Mouse (Mus musculus): ENCODE results near the gene Nsun3.

The Nsun3 gene

DNA sequence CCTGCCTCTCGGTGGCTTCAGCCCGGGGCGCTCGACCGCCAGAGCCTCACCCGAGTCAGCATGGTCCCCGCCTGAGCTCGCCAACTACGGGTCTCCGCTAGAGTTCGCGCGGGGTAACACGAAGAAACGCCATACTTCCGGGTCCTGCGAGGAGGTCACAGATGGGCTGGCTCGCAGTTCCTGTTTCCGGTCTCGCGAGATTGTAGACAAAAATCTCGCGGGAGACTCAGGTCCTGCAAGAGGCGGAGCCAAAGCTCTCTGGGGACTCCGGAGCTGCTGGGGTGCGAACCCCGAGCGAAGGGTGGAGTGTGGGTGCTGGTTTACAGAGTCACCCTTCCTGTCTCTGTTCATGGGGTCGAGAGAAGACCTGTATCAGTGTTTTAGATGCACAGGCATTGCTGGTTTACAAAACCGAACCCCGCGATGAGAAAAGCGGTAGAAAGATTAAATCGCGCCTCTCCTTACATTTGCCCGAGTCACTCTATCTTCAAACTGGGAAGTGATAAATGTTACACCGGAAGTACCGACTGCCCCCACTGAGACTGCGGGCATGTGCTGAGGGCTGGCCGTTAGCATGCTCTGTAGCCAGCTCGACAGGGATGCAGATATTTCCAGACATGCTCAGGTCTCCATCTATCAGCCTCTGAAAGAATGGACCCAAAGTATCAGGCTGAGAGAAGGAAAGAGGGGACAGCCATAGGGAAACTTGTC is at the start of gene Nsun3:
Gene Nsun3 (minus strand): TSS at position 198 of the 711 bp plus-strand sequence.
- DNase-seq (ENCODE audit: low spot score in 2 of 2) = peak; percentile 91 to 92

DNA sequence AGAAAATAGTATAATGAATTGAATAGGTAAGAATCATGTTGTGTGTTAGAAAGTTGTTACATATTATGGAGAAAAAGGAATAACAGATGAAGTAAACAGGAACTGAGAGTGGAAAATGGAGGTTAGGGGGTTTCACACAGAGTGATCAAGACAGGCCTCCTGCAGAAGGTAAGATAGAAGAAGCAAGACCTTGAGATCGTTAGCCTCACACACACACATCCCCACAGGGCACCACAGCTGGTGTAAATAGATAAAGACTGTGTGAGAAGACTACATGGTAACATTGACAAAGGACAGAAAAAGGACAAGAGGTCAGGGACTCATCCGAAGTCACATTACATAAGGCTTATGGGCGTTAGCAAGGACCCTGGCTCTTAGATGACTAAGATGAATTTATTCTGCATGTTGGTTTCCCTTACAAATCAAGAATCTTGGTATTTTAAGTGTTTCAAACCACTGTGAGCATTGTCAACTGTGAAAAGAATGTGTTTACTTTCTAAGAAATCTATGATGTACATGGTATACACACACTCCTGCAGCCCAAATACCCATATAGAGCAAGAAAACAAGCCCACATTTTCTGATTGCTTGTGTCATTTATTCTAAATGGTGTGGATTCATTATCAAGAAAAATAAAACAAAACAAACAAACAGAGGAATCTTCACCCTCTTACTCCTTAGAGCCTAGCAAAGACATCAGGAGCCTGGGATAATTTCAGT is 47.6 kb upstream of the Nsun3 start:
- no peak for DNase-seq (ENCODE audit: low spot score in 2 of 2)

- peak in 1 of 2 experiments; percentile 42 for DNase-seq (ENCODE audit: low spot score in 2 of 2)
These were observed 45.9 kb upstream of the Nsun3 start for GRCm38 (mm10) chr16:62832481-62832880.

- no peak for DNase-seq (ENCODE audit: low spot score in 2 of 2)
These were observed 45.4 kb upstream of the Nsun3 start for GRCm38 (mm10) chr16:62832027-62832426.

- DNase-seq (ENCODE audit: low spot score in 2 of 2) = peak in 1 of 2 experiments; percentile 57
These were observed 39.8 kb upstream of the Nsun3 start for GRCm38 (mm10) chr16:62826156-62827001.

GRCm38 (mm10) chr16:62822472-62822871 is 35.9 kb upstream of the Nsun3 start:
- no peak for DNase-seq (ENCODE audit: low spot score in 2 of 2)

DNA sequence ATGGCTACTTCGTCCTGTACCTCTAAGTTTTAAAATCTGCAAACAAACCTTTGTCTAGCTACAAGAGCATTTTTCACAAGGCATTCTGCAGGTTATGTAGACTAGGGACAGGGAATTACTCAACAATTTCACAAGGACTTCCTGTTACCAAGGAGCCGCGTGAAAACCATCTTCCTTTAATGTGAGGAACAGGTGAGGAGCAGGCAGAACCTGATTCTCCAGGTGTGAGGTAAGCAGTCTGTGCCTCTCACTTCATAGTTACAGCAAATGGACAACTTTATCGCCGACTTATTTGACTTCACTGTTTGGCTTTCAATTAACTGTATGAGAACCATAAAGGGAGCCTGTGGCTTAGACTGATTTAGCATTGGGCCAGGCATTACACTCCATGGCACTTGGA is 27.9 kb upstream of the Nsun3 start, which contains the start of gene Stx19:
Gene Stx19 (plus strand): TSS at position 186 of the 400 bp plus-strand sequence.
- DNase-seq (ENCODE audit: low spot score in 2 of 2) = no peak

DNA sequence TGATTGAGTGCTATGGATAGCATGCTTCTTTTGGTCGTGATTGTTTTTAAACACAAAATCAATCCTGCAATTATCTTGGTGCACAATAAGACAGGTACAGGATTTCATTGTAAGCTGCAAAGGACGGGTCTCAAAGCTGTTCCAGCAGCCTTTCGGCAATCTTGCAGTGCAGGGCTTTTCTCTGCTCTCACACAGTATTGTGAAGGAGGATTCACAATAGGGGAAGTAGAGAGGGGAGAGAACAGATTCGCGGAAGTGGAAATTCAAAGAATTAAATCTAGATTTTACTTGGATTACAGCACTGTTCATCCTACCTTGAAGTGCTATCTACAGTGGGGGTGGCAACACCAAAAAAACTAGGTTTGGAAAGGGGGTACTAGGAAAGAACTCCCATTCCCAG is 27.2 kb upstream of the Nsun3 start:
- DNase-seq (ENCODE audit: low spot score in 2 of 2) = no peak

DNA sequence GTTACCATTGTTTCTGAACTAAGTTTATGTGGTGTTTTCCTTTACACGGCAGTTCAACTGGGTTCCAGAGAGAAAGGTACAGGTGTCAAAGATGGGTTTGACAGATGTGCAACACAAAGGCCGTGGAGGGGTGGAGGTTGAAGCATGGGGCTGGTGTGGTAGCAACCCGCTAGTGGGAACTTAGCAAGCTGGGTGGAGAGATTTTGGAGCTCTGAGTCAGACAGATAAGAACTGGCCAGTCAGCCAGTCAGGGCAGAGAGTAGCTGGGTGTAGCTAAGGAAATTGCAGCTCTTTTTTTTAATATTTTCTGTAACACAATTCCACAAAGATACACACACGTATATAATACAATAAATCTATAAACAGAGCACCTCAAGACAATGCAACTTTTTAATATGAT is 24.2 kb upstream of the Nsun3 start:
- DNase-seq (ENCODE audit: low spot score in 2 of 2) = no peak

- peak; percentile 22 to 27 for DNase-seq (ENCODE audit: low spot score in 2 of 2)
These were observed 20.8 kb upstream of the Nsun3 start for GRCm38 (mm10) chr16:62807249-62807979.

DNA sequence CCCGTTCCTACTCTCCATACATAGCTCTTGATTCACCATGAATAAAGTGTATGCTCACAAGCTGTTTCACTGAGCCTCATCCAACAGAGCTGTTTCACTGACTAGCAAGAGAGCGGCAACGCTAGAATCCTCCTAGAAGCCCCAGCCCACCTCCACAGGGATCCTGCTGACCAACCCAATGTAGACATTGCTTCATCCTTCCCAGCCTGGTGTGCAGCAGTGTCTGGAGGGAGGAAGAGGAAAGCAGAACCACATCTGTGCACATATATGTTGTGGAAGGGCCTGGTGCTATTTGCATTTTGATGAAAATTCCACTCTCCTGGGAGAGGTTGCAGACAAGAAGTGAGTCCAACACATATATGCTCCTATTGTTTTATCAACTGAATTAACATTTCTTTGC is 18.0 kb upstream of the Nsun3 start:
- DNase-seq (ENCODE audit: low spot score in 2 of 2) = no peak

GRCm38 (mm10) chr16:62799839-62800238 is 13.2 kb upstream of the Nsun3 start:
- DNase-seq (ENCODE audit: low spot score in 2 of 2) = no peak

- DNase-seq (ENCODE audit: low spot score in 2 of 2) = no peak
These were observed 12.8 kb upstream of the Nsun3 start for GRCm38 (mm10) chr16:62799426-62799825.

GRCm38 (mm10) chr16:62798808-62799207 is 12.2 kb upstream of the Nsun3 start:
- DNase-seq (ENCODE audit: low spot score in 2 of 2) = no peak

DNA sequence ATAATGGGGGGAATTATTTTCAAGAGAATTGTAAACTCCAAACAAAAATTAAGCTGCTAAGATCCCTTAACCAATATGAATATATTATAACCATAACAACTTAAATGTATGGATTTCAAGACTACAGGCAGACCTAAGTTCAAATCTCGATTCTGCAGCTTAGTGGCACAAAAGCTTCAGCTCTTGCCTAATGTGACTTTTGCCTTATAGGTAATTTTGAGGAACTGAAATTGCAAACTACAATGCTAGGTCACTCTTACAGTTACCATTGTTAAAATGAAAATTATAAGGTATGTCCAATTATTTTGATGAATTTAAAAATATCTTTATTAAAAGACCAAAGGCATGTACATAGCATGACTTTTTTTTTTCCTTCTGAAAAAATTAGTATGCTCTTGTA is 10.0 kb upstream of the Nsun3 start:
- DNase-seq (ENCODE audit: low spot score in 2 of 2) = no peak

GRCm38 (mm10) chr16:62782229-62782628 is 4.4 kb downstream of the Nsun3 start:
- DNase-seq (ENCODE audit: low spot score in 2 of 2) = peak in 1 of 2 experiments; percentile 36

- no peak for DNase-seq (ENCODE audit: low spot score in 2 of 2)
These were observed 8.3 kb downstream of the Nsun3 start for GRCm38 (mm10) chr16:62778282-62778681.

- no peak for DNase-seq (ENCODE audit: low spot score in 2 of 2)
These were observed 10.6 kb downstream of the Nsun3 start for GRCm38 (mm10) chr16:62776034-62776433.

DNA sequence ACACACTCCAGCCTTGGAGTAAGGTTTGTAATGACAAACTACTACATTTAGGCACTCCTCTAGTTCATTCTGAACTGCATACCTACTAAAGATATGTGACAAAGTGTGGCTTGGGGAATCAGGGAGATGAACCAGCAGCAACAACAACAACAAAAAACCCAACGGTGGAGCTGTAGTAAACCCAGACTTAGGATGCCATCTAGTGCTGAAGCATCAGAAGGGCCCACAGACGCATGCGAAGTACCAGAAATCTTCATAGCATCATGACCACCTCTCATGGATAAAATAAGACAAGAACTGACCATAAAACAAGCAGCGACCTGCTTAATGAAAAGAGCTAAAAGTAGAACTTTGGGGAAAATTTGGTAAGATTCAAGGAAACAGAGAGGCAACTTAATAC is 13.2 kb downstream of the Nsun3 start:
- no peak for DNase-seq (ENCODE audit: low spot score in 2 of 2)

- DNase-seq (ENCODE audit: low spot score in 2 of 2) = peak; percentile 11 to 40
These were observed 28.3 kb downstream of the Nsun3 start for GRCm38 (mm10) chr16:62758340-62758739.

DNA sequence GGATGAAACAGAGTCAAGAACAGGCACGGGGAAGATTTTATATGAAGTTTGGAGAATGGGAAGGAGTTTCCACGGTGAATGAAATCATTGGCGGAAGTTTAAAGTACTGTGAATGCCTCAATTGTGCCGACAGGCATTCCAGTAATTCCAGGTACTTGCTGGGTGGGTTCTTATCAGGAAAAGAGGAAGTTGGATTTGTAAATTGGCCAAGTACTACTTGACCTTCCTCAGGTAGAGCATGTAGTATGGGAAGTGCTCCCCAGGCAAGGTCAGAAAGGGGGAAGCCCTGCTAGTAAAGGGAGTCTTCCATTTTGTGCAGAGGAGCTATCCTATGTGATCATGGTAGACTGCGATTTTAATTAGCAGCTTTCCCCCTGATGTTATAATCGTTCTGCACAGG is 31.3 kb downstream of the Nsun3 start:
- no peak for DNase-seq (ENCODE audit: low spot score in 2 of 2)

DNA sequence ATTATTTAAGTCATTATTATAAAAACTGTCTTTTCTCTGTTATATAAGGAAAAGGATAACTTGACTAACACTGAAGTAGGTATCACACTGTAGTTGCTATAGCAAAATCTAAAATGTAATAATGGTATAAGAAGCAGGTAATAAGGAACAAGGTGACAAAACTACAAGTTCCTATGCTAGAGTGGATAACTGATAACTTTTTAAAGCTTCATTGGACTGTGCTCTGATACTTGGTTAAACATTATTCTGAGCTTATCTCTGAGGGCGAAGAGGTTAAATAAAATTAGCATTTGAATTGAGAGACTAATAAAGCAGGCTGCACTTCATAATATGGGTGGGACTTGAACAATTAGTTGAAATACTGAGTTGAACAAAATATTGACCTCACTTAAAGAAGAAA is 33.0 kb downstream of the Nsun3 start:
- DNase-seq (ENCODE audit: low spot score in 2 of 2) = no peak
